Mouse (Mus musculus): ENCODE results near the gene Mamld1. TPM values are rescaled to one million over a fixed set of nuclear protein-coding genes. Genes with fewer than 3 reads are reported as not detected.
"Not testable (repeated sequence)": the region's sequence is repeated elsewhere in the genome, so short reads cannot be mapped to it uniquely, and the experiment has no call there.

Gene Mamld1
- total RNA-seq (2012; rRNA removed) = not detected in 2 replicates
- not detected for polyA plus RNA-seq (2012; ENCODE audit: insufficient read depth in 1 of 2, insufficient read length in 2 of 2, low read depth in 1 of 2, low replicate concordance in 2 of 2, missing spikeins in 1 of 2)

DNA sequence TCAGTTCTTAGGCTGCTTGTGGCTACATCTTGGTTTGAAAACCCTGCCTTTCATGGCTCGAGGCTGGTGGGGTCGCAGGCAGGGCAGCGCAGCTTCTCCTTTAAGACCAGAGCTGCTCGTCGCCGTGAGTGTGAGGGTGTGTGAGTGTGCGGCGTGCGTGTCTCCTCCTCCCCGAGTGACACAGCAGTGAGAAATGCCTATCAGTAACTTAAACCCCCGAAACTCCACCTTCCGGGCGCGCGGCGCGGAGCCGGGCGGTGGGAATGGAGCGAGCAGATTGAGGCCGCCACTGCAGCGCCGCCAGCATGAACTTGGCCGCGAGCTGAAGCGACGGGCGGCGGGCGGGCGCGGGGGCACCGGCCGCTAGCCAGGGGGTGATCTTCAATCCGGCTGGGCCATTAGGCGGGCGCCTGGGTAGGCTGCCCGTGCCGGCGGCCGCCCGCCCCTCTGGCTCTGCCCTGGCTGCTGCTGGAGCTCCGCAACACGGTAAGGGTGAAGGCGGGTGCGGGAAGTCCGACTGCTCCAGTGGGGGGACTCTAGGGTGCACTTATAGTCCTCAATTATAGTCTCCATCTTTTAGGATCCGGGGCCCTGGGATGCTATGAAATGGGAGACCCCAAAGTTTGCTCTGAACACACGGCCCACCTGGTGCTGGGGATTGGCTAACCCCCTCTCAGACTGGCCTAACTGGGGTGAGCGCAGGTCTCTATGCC lies at the start of gene Mamld1:
TSS of gene Mamld1 (plus strand) at position 393 of the 713 bp plus-strand sequence.
- no peak within 1 kb of the TSS for H3K27ac ChIP-seq (ENCODE audit: control insufficient read depth, low read depth, low read length)
- H3K9me3 ChIP-seq (replicated peaks; ENCODE audit: insufficient read depth, low read length) = no peaks in the 10 kb centered on the region
- no peak for TF ChIP-seq GATA1 (IDR thresholded peaks at IDR 0.05; ENCODE audit: low read depth, low read length)
- no peaks in the 10 kb centered on the region; a peak in 1 of 4 replicates for H3K27me3 ChIP-seq (ENCODE audit: control insufficient read depth in 1 of 2, insufficient read depth in 2 of 2, low read length in 2 of 2)
- no peak within 1 kb of the TSS for H3K4me3 ChIP-seq (ENCODE audit: control insufficient read depth in 1 of 2, insufficient read depth in 1 of 2, low read depth in 2 of 2, low read length in 2 of 2)
- no peak within 1 kb of the TSS for H3K9ac ChIP-seq (ENCODE audit: control insufficient read depth, low read depth, low read length, poor library complexity, severe bottlenecking)
- no peaks in the 10 kb centered on the region for H3K4me1 ChIP-seq (ENCODE audit: control insufficient read depth in 1 of 2, insufficient read depth in 2 of 2, low read length in 2 of 2)
- no peak for DNase-seq (ENCODE audit: low read depth, low spot score)
- H3K36me3 ChIP-seq (ENCODE audit: control insufficient read depth in 1 of 2, insufficient read depth in 2 of 2, low read length in 2 of 2) = no peaks in the 10 kb centered on the region
- no peaks in the 10 kb centered on the region for H3K79me2 ChIP-seq (ENCODE audit: control insufficient read depth, insufficient read depth, low read length, poor library complexity)

DNA sequence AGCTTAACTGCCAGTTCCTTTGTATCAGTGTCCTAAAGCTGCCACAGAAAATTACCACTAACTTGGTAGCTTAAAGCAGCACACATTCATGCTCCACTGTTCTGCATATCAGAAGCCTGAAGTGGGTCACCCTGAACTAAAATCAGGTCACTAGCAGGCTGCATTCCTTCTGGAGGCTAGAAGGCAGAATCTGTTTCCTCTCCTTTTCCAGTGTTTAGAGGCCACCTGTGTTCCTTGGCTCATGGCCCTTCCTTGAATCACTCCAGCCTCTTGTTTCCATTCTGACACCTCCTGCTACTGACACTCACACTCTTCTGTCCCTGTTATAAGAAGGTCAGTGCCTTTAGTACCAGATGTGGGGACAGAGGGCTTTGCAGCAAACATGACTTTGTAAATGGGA lies 25.3 kb upstream of the Mamld1 start:
- no peaks in the 10 kb centered on the region for H3K36me3 ChIP-seq (ENCODE audit: control insufficient read depth in 1 of 2, insufficient read depth in 2 of 2, low read length in 2 of 2)
- no peak overlapping the region for H3K27ac ChIP-seq (ENCODE audit: control insufficient read depth, low read depth, low read length)
- TF ChIP-seq MYC (IDR thresholded peaks at IDR 0.05; ENCODE audit: low read depth, low read length) (no peak), TAL1 (IDR thresholded peaks at IDR 0.05; ENCODE audit: low read length) (no peak), USF2 (IDR thresholded peaks at IDR 0.05; ENCODE audit: borderline replicate concordance in 1 of 2, insufficient read depth in 1 of 2, low read depth in 1 of 2, low read length in 2 of 2) (no peak), ELF1 (IDR thresholded peaks at IDR 0.05; ENCODE audit: low read depth, low read length) (no peak), POLR2A (IDR thresholded peaks at IDR 0.05; ENCODE audit: control insufficient read depth in 1 of 2, insufficient read depth in 1 of 2, low read depth in 1 of 2, low read length in 2 of 2, poor library complexity in 1 of 2) (no peak), ZMIZ1 (IDR thresholded peaks at IDR 0.05; ENCODE audit: low read depth, low read length) (no peak)
- no peak overlapping the region for H3K4me3 ChIP-seq (ENCODE audit: control insufficient read depth in 1 of 2, insufficient read depth in 1 of 2, low read depth in 2 of 2, low read length in 2 of 2)
- no peak for DNase-seq (ENCODE audit: low read depth, low spot score)
- H3K79me2 ChIP-seq (ENCODE audit: control insufficient read depth, insufficient read depth, low read length, poor library complexity) = no peaks in the 10 kb centered on the region
- no peaks in the 10 kb centered on the region for H3K27me3 ChIP-seq (ENCODE audit: control insufficient read depth in 1 of 2, insufficient read depth in 2 of 2, low read length in 2 of 2)
- H3K4me1 ChIP-seq (ENCODE audit: control insufficient read depth in 1 of 2, insufficient read depth in 2 of 2, low read length in 2 of 2) = no peaks in the 10 kb centered on the region
- H3K9me3 ChIP-seq (replicated peaks; ENCODE audit: insufficient read depth, low read length) = no peaks in the 10 kb centered on the region
- no peak overlapping the region for H3K9ac ChIP-seq (ENCODE audit: control insufficient read depth, low read depth, low read length, poor library complexity, severe bottlenecking)

GRCm38 (mm10) chrX:71028007-71028406 lies 22.0 kb upstream of the Mamld1 start:
- no peak for TF ChIP-seq KAT2A (conservative IDR thresholded peaks at IDR 0.05; ENCODE audit: low read depth, low read length)
- no peak for TF ChIP-seq HCFC1 (IDR thresholded peaks at IDR 0.05; ENCODE audit: low read depth, low read length)
- TF ChIP-seq POLR2AphosphoS5 (IDR thresholded peaks at IDR 0.05; ENCODE audit: borderline replicate concordance, low read depth, low read length) = no peak
- no peak for TF ChIP-seq BHLHE40 (IDR thresholded peaks at IDR 0.05; ENCODE audit: borderline replicate concordance, low read depth, low read length)
- TF ChIP-seq MAZ (IDR thresholded peaks at IDR 0.05; ENCODE audit: low read depth, low read length) = no peak
- TF ChIP-seq RCOR1 (IDR thresholded peaks at IDR 0.05; ENCODE audit: low read depth, low read length) = no peak
- no peak for TF ChIP-seq ZC3H11A (IDR thresholded peaks at IDR 0.05; ENCODE audit: low read depth, low read length)
- TF ChIP-seq RAD21 (IDR thresholded peaks at IDR 0.05; ENCODE audit: low read depth, low read length) = no peak
- no peak for TF ChIP-seq ZMIZ1 (IDR thresholded peaks at IDR 0.05; ENCODE audit: low read depth, low read length)
- no peak for TF ChIP-seq NELFE (IDR thresholded peaks at IDR 0.05; ENCODE audit: low read depth, low read length)
- TF ChIP-seq E2F4 (IDR thresholded peaks at IDR 0.05; ENCODE audit: borderline replicate concordance, low read depth, low read length) = no peak
- no peak for TF ChIP-seq ELF1 (IDR thresholded peaks at IDR 0.05; ENCODE audit: low read depth, low read length)
- TF ChIP-seq POLR2A (IDR thresholded peaks at IDR 0.05; ENCODE audit: control insufficient read depth in 1 of 2, insufficient read depth in 1 of 2, low read depth in 1 of 2, low read length in 2 of 2, poor library complexity in 1 of 2) = no peak
- TF ChIP-seq ETS1 (IDR thresholded peaks at IDR 0.05; ENCODE audit: low read depth, low read length) = no peak
- TF ChIP-seq ZNF384 (IDR thresholded peaks at IDR 0.05; ENCODE audit: low read depth, low read length) = no peak
- no peak for TF ChIP-seq CHD2 (IDR thresholded peaks at IDR 0.05; ENCODE audit: low read length)
- Histone ChIP-seq H3K36me3 (ENCODE audit: control insufficient read depth in 1 of 2, insufficient read depth in 2 of 2, low read length in 2 of 2) (no peaks in the 10 kb centered on the region), H3K9ac (ENCODE audit: control insufficient read depth, low read depth, low read length, poor library complexity, severe bottlenecking) (no peak overlapping the region), H3K9me3 (replicated peaks; ENCODE audit: insufficient read depth, low read length) (no peaks in the 10 kb centered on the region), H3K4me1 (ENCODE audit: control insufficient read depth in 1 of 2, insufficient read depth in 2 of 2, low read length in 2 of 2) (no peaks in the 10 kb centered on the region), H3K27me3 (ENCODE audit: control insufficient read depth in 1 of 2, insufficient read depth in 2 of 2, low read length in 2 of 2) (no peaks in the 10 kb centered on the region), H3K4me3 (ENCODE audit: control insufficient read depth in 1 of 2, insufficient read depth in 1 of 2, low read depth in 2 of 2, low read length in 2 of 2) (no peak overlapping the region), H3K79me2 (ENCODE audit: control insufficient read depth, insufficient read depth, low read length, poor library complexity) (no peaks in the 10 kb centered on the region), H3K27ac (ENCODE audit: control insufficient read depth, low read depth, low read length) (no peak overlapping the region)
- no peak for DNase-seq (ENCODE audit: low read depth, low spot score)

DNA sequence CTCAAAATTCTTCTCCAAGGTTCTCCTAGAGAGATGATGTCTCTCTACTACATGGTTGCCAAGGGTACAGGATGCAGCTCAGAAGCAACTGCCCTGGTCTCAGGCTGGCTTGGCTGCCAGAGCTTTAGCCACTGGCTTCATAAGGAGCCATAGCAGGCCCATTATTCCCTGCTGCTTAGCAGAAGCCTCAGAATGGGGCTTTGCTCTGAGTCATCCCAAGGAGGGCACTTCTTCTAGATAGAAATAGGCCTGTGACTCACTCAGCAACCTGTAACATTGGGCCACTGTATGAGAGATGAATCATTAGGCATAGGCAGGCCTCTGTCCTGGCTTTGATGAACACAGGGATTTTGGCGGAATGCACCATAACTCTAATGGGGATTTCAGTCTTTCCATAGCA lies 21.1 kb upstream of the Mamld1 start:
- not testable (repeated sequence) for H3K27me3 ChIP-seq (ENCODE audit: control insufficient read depth in 1 of 2, insufficient read depth in 2 of 2, low read length in 2 of 2); H3K36me3 ChIP-seq (ENCODE audit: control insufficient read depth in 1 of 2, insufficient read depth in 2 of 2, low read length in 2 of 2); H3K9me3 ChIP-seq (replicated peaks; ENCODE audit: insufficient read depth, low read length); H3K79me2 ChIP-seq (ENCODE audit: control insufficient read depth, insufficient read depth, low read length, poor library complexity); H3K4me3 ChIP-seq (ENCODE audit: control insufficient read depth in 1 of 2, insufficient read depth in 1 of 2, low read depth in 2 of 2, low read length in 2 of 2); H3K4me1 ChIP-seq (ENCODE audit: control insufficient read depth in 1 of 2, insufficient read depth in 2 of 2, low read length in 2 of 2); H3K27ac ChIP-seq (ENCODE audit: control insufficient read depth, low read depth, low read length); DNase-seq (ENCODE audit: low read depth, low spot score); H3K9ac ChIP-seq (ENCODE audit: control insufficient read depth, low read depth, low read length, poor library complexity, severe bottlenecking)

Data from MEL (cell line).